Mouse (Mus musculus): ENCODE results near the gene Tma7. TPM values are rescaled to one million over a fixed set of nuclear protein-coding genes. Genes with fewer than 3 reads are reported as not detected.

Gene Tma7
- polyA plus RNA-seq, 1 experiment from 2014 or later = 568 TPM

Other genes with a start within 250 kb of the Tma7 start
- 5.1 and 5.7 TPM in 2 replicates for gene Slc26a6, start 229.3 kb downstream of the Tma7 start, polyA plus RNA-seq (2015; fragmentation: Nextera tagmentation; extraction: Ambion mirVana)
- gene Tmem89, start 168.0 kb downstream of the Tma7 start, polyA plus RNA-seq (2015; fragmentation: Nextera tagmentation; extraction: Ambion mirVana) = not detected in 2 replicates
- gene Uqcrc1, start 146.0 kb downstream of the Tma7 start, polyA plus RNA-seq (2015; fragmentation: Nextera tagmentation; extraction: Ambion mirVana) = 749 and 828 TPM in 2 replicates
- 0.82 and 1.3 TPM in 2 replicates for gene Col7a1, start 129.0 kb downstream of the Tma7 start, polyA plus RNA-seq (2015; fragmentation: Nextera tagmentation; extraction: Ambion mirVana)
- not detected in 2 replicates for gene Ucn2, start 96.6 kb downstream of the Tma7 start, polyA plus RNA-seq (2015; fragmentation: Nextera tagmentation; extraction: Ambion mirVana)
- 2.8 and 2.9 TPM in 2 replicates for gene Pfkfb4, start 90.8 kb downstream of the Tma7 start, polyA plus RNA-seq (2015; fragmentation: Nextera tagmentation; extraction: Ambion mirVana)
- 63.6 and 69.3 TPM in 2 replicates for gene Shisa5, start 44.0 kb downstream of the Tma7 start, polyA plus RNA-seq (2015; fragmentation: Nextera tagmentation; extraction: Ambion mirVana)
- 7.7 and 10.9 TPM in 2 replicates for gene Trex1, start 22.9 kb downstream of the Tma7 start, polyA plus RNA-seq (2015; fragmentation: Nextera tagmentation; extraction: Ambion mirVana)
- 16.6 and 18.0 TPM in 2 replicates for gene Atrip, start 8.5 kb downstream of the Tma7 start, polyA plus RNA-seq (2015; fragmentation: Nextera tagmentation; extraction: Ambion mirVana)
- 12.4 and 16.7 TPM in 2 replicates for gene Ccdc51, start 94 bp downstream of the Tma7 start, polyA plus RNA-seq (2015; fragmentation: Nextera tagmentation; extraction: Ambion mirVana)
- gene Plxnb1, start 12.8 kb upstream of the Tma7 start, polyA plus RNA-seq (2015; fragmentation: Nextera tagmentation; extraction: Ambion mirVana) = 7.1 and 8.2 TPM in 2 replicates
- gene Fbxw21, start 79.5 kb upstream of the Tma7 start, polyA plus RNA-seq (2015; fragmentation: Nextera tagmentation; extraction: Ambion mirVana) = not detected in 2 replicates
- not detected in 2 replicates for gene Fbxw13, start 113.4 kb upstream of the Tma7 start, polyA plus RNA-seq (2015; fragmentation: Nextera tagmentation; extraction: Ambion mirVana)
- gene Fbxw20, start 152.2 kb upstream of the Tma7 start, polyA plus RNA-seq (2015; fragmentation: Nextera tagmentation; extraction: Ambion mirVana) = not detected in 2 replicates
- gene Fbxw14, start 205.1 kb upstream of the Tma7 start, polyA plus RNA-seq (2015; fragmentation: Nextera tagmentation; extraction: Ambion mirVana) = not detected in 2 replicates

Measured in heart, embryonic 13.5 days (tissue).